Mouse (Mus musculus) stomach, postnatal 0 days (tissue): ENCODE measurements around the gene Pxn. TPM values are rescaled to one million over a fixed set of nuclear protein-coding genes. Genes with fewer than 3 reads are reported as not detected.

ENCODE experiments used
- ATAC-seq: fragments of 200-750 bp; cut with Nextera tagmentation; 2 replicates; pipeline ENCODE4 v1.8.0; 2017; ENCODE audit not compliant: low FRiP score, low TSS enrichment
- DNase-seq: peaks from one replicate; pipeline ENCODE4 v3.0.0-alpha.2; 2016; ENCODE audit warnings: low spot score
- H3K27ac ChIP-seq: fragments of 300-500 bp; sonication (generic); replicated peaks from 2 replicates; pipeline ENCODE4 v1.5.1; 2014; ENCODE audit warnings: mild to moderate bottlenecking, control low read depth
- H3K27me3 ChIP-seq: fragments of 300-500 bp; sonication (generic); 2 replicates; pipeline ENCODE4 v1.6.1; 2014; ENCODE audit warnings: low read length; ENCODE audit not compliant: control insufficient read depth, insufficient read depth
- H3K36me3 ChIP-seq: fragments of 300-500 bp; sonication (generic); 2 replicates; pipeline ENCODE4 v1.6.1; 2014; ENCODE audit warnings: low read length, mixed read lengths; ENCODE audit not compliant: control insufficient read depth, insufficient read depth
- H3K4me1 ChIP-seq: fragments of 300-500 bp; sonication (generic); replicated peaks from 2 replicates; pipeline ENCODE4 v1.6.1; 2014; ENCODE audit warnings: antibody characterized with exemption; ENCODE audit not compliant: control insufficient read depth, insufficient read depth
- H3K4me2 ChIP-seq: fragments of 300-500 bp; sonication (generic); replicated peaks from 2 replicates; pipeline ENCODE4 v1.6.1; 2014; ENCODE audit warnings: low read depth, mild to moderate bottlenecking, control low read depth, moderate library complexity
- H3K4me3 ChIP-seq: fragments of 300-500 bp; sonication (generic); 2 replicates; pipeline ENCODE4 v1.5.1; 2014; ENCODE audit warnings: low read depth, low read length, control low read depth
- H3K9ac ChIP-seq: fragments of 300-500 bp; sonication (generic); 2 replicates; pipeline ENCODE4 v1.6.1; 2014; ENCODE audit warnings: mild to moderate bottlenecking, low read length, control low read depth, mixed read lengths
- H3K9me3 ChIP-seq: fragments of 300-500 bp; sonication (generic); 2 replicates; pipeline ENCODE4 v1.6.1; 2016; ENCODE audit warnings: low read length; ENCODE audit not compliant: control insufficient read depth
- CTCF ChIP-seq: IDR thresholded peaks from 2 replicates; pipeline ENCODE4 v1.5.1; 2016; ENCODE audit warnings: antibody characterized with exemption, low read depth, mild to moderate bottlenecking, moderate library complexity
- EP300 ChIP-seq: optimal IDR thresholded peaks from 2 replicates; pipeline ENCODE3; 2016; ENCODE audit warnings: antibody characterized with exemption
- WGBS: fragments of 180-500 bp; shearing (Covaris S2); extraction: QIAGEN DNeasy Blood & Tissue Kit; methylation state at CpG from one replicate; pipeline ENCODE4 v1.1.7; 2014; 5-methylcytosine and 5-hydroxymethylcytosine counted together
- polyA plus RNA-seq: library from polyadenylated mRNA; unstranded; fragments of >200 nt; fragmentation: Nextera tagmentation; extraction: Ambion mirVana; gene quantifications from 2 replicates; pipeline ENCODE4 v1.2.1, GENCODE M21; 2015

Gene Pxn
- polyA plus RNA-seq, 1 experiment from 2014 or later: 21.1 TPM

DNA sequence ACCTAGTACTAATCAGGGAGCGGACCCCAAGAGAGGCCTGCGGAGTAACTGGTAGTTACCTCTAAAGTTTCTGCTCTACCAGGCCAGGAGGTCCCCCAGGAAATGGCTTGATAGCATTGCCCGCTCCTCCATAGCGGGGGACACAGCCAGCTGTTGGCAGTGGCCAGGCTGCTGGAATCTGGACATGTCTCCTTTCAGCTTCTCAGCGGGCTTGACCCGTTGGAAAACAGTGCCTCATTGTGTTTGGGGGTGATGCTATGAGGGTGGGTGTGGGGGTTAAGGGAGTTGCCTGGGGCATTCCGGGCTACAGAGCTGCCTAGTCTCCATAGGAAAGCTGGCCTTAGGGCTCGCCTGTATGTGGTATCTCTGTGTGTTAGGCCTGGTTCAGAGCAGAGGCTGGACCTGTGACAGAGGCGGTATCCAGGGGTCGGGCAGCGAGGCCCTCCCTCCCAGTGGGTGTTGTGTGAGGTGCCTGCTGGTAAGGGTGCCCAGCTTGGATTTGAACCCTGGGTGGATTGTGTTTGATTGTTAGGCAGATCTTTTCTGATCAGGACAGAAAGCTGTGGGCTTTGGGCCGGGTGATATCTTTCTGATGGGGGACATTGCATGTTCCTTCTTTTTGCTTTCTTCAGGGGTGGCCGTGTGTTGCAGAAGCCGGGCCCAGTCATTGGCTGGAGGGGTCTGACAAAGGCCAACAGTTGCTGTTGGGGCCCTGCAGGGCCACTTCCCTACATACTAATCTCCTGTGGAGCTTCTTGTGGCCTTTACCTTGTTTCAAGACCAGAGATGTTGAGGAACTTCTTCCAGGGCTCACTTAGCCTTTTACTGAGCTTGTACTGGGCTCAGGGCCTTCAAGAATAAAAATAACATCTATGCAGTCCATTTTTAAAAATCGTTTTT is 3.6 kb downstream of the Pxn start:
- peaks cover 9% of the 10 kb centered on the region for H3K4me1 ChIP-seq
- no peak for TF ChIP-seq EP300
- no peak for TF ChIP-seq CTCF
- H3K9me3 ChIP-seq: no peaks in the 10 kb centered on the region
- no peaks in the 10 kb centered on the region for H3K27me3 ChIP-seq
- ATAC-seq: no peak
- no peak for DNase-seq
- no peaks in the 10 kb centered on the region for H3K36me3 ChIP-seq
- H3K4me3 ChIP-seq: peak overlapping the region; percentile 93
- 68% methylated on average over 15 of the region's 15 CpGs for WGBS
- peak overlapping the region; percentile 86 for H3K27ac ChIP-seq
- H3K9ac ChIP-seq: peak overlapping the region; percentile 41
- peak overlapping the region; percentile 87 for H3K4me2 ChIP-seq

DNA sequence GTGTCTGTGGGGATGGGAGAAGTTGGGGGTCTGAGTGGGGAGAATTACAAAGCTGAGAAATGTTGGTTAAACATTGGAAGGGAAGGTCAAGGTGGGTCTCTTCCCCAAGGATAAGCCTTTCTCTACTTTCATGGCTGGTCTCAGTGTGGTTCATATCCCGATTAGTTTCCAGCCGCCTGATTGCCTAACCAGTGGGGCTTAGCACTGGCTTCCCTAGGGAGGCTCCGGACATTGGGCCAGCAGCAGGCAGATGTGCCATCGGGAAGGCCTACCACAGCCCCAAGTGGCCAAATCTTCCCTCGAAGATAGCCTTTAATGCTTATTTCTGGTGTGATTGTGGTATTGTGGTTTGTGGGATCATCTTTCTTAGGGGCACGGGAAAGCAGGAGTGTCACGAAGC is 5.9 kb downstream of the Pxn start:
- no peak for ATAC-seq
- TF ChIP-seq CTCF (no peak), EP300 (no peak)

DNA sequence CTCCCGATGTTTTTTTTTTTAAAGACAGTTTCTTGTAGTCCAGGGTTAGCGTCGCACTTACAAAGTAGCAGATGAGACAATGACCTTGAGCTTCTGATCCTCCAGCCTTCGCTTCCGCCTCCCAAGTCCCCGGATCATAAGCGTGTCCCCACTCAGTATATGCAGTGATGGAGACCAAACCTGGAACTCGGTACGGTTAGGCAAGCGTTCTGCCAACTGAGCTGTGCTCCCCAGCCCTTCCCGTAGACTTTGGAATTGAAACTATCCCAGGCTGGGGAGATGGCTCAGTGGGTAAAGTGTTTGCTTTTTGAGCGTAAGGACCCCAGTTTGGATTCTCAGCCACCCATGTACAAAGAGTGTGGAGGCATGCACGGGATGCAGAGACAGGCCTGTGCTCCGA is 6.8 kb downstream of the Pxn start:
- Histone ChIP-seq H3K27me3 (no peaks in the 10 kb centered on the region), H3K4me3 (no peak overlapping the region), H3K9me3 (no peaks in the 10 kb centered on the region), H3K4me2 (no peak overlapping the region), H3K4me1 (peaks cover 12% of the 10 kb centered on the region), H3K9ac (no peak overlapping the region), H3K27ac (no peak overlapping the region), H3K36me3 (no peaks in the 10 kb centered on the region)
- ATAC-seq (no peak), DNase-seq (no peak)
- WGBS: 92% methylated on average over 14 of the region's 14 CpGs
- TF ChIP-seq EP300 (no peak), CTCF (no peak)

More for the DNA sequence above, 5.9 kb downstream of the Pxn start:
- no peak overlapping the region for H3K4me2 ChIP-seq
- H3K4me3 ChIP-seq: no peak overlapping the region
- H3K9me3 ChIP-seq: no peaks in the 10 kb centered on the region
- H3K4me1 ChIP-seq: peaks cover 12% of the 10 kb centered on the region
- H3K9ac ChIP-seq: no peak overlapping the region
- 92% methylated on average over 7 of the region's 7 CpGs for WGBS
- no peaks in the 10 kb centered on the region for H3K27me3 ChIP-seq
- no peak for DNase-seq
- H3K27ac ChIP-seq: no peak overlapping the region
- no peaks in the 10 kb centered on the region for H3K36me3 ChIP-seq

DNA sequence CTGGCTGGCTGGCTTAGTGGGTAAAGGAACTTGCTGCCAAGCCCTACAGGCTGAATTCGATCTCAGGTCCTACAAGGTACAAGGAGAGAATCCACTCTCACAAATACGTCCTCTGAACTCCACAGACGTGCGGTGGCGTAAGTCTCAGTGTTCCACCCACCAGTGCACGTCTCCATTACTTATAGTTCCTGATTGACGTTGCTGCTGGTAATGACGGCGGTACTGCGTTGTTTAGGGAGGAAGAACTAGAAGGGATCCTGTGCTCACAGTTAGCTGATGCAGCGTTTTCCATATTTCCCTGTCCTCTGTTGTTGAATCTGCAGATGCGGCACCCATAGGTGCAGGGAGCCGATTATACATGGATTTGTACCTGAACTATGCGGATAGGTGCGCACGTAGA is 7.2 kb downstream of the Pxn start:
- H3K4me1 ChIP-seq: peaks cover 12% of the 10 kb centered on the region
- H3K9me3 ChIP-seq: no peaks in the 10 kb centered on the region
- TF ChIP-seq CTCF: no peak
- no peak for TF ChIP-seq EP300
- WGBS: 91% methylated on average over 16 of the region's 16 CpGs
- H3K9ac ChIP-seq: no peak overlapping the region
- DNase-seq (no peak), ATAC-seq (no peak)
- H3K4me3 ChIP-seq: no peak overlapping the region
- no peaks in the 10 kb centered on the region for H3K36me3 ChIP-seq
- no peak overlapping the region; the same call in 1 of the 2 replicates for H3K27ac ChIP-seq
- no peak overlapping the region for H3K4me2 ChIP-seq
- H3K27me3 ChIP-seq: no peaks in the 10 kb centered on the region

DNA sequence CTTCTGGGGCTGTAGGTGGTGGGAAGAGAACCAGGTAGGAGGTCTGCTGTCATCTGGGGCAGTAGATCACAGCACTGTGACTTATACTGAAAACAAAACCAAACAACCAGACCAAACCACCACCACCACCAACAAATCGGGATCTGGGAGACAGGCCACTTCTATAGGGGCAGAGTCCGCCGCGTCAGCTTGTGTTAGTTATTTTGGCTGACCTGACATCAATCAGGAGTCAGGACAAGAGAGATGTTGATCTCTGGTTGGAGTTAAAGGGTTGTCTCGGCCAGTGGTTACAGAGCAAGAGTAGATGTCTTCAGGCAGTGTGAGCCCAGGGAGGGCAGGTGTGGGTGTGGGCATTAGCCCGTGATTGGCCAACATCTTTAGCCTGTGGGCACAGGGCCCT is 7.9 kb downstream of the Pxn start:
- no peak for TF ChIP-seq CTCF
- TF ChIP-seq EP300: no peak
- Histone ChIP-seq H3K27me3 (no peaks in the 10 kb centered on the region), H3K4me2 (peak overlapping the region; percentile 48; the same call in 1 of the 2 replicates), H3K4me1 (peaks cover 10% of the 10 kb centered on the region; the same call in 1 of the 2 replicates), H3K36me3 (no peaks in the 10 kb centered on the region), H3K4me3 (no peak overlapping the region), H3K9ac (0 out of 2 replicates have a peak overlapping the region, but pooled peaks have one; percentile 2), H3K9me3 (no peaks in the 10 kb centered on the region), H3K27ac (peak overlapping the region; percentile 85)
- DNase-seq: no peak
- WGBS: 63% methylated on average over 6 of the region's 6 CpGs
- no peak for ATAC-seq
